Mouse (Mus musculus) neural tube, embryonic 14.5 days (tissue): ENCODE measurements around the gene Sync. TPM values are rescaled to one million over a fixed set of nuclear protein-coding genes. Genes with fewer than 3 reads are reported as not detected.

Source experiments
- ATAC-seq: fragments of 200-750 bp; cut with Nextera tagmentation; 2 replicates; pipeline ENCODE4 v1.8.0; 2017; ENCODE audit warnings: low read depth, mild to moderate bottlenecking, moderate TSS enrichment, moderate library complexity
- H3K27ac ChIP-seq: fragments of 300-500 bp; sonication (generic); 2 replicates; pipeline ENCODE4 v1.5.1; 2014; ENCODE audit warnings: low read depth, mild to moderate bottlenecking, control low read depth, low read length, moderate library complexity, mixed read lengths
- H3K27me3 ChIP-seq: fragments of 300-500 bp; sonication (generic); 2 replicates; pipeline ENCODE4 v1.6.1; 2014; ENCODE audit warnings: low read length; ENCODE audit not compliant: control insufficient read depth, insufficient read depth
- H3K36me3 ChIP-seq: fragments of 300-500 bp; sonication (generic); 2 replicates; pipeline ENCODE4 v1.6.1; 2014; ENCODE audit warnings: low read length, mixed read lengths; ENCODE audit not compliant: control insufficient read depth, insufficient read depth
- H3K4me1 ChIP-seq: fragments of 300-500 bp; sonication (generic); 2 replicates; pipeline ENCODE4 v1.6.1; 2014; ENCODE audit warnings: low read length; ENCODE audit not compliant: control insufficient read depth, insufficient read depth
- H3K4me2 ChIP-seq: fragments of 300-500 bp; sonication (generic); 2 replicates; pipeline ENCODE4 v1.6.1; 2014; ENCODE audit warnings: mild to moderate bottlenecking, low read depth, low read length, control low read depth
- H3K4me3 ChIP-seq: fragments of 300-500 bp; sonication (generic); 2 replicates; pipeline ENCODE4 v1.5.1; 2014; ENCODE audit warnings: low read depth, low read length, control low read depth, mixed read lengths
- H3K9ac ChIP-seq: fragments of 300-500 bp; sonication (generic); replicated peaks from 2 replicates; pipeline ENCODE4 v1.6.1; 2014; ENCODE audit warnings: low read depth, mild to moderate bottlenecking, control low read depth, low read length, mixed read lengths
- H3K9me3 ChIP-seq: fragments of 300-500 bp; sonication (generic); 2 replicates; pipeline ENCODE4 v1.6.1; 2016; ENCODE audit warnings: low read length; ENCODE audit not compliant: control insufficient read depth
- WGBS: fragments of 180-500 bp; shearing (Covaris S2); extraction: QIAGEN DNeasy Blood & Tissue Kit; methylation state at CpG from one replicate; pipeline ENCODE4 v1.1.7; 2014; 5-methylcytosine and 5-hydroxymethylcytosine counted together
- polyA plus RNA-seq: library from polyadenylated mRNA; unstranded; fragments of >200 nt; fragmentation: Nextera tagmentation; extraction: Ambion mirVana; gene quantifications from 2 replicates; pipeline ENCODE4 v1.2.1, GENCODE M21; 2014

Sync gene
- 1.6 and 3.5 TPM in 2 replicates for polyA plus RNA-seq

- Histone ChIP-seq H3K27me3 (0 out of 2 replicates have a peak, but pooled peaks cover 2% of the 10 kb centered on the region), H3K4me1 (peaks cover 12% of the 10 kb centered on the region), H3K4me3 (peak within 1 kb of the TSS; percentile 48), H3K4me2 (peak within 1 kb of the TSS; percentile 84), H3K9ac (peak within 1 kb of the TSS; percentile 63), H3K9me3 (no peaks in the 10 kb centered on the region), H3K36me3 (no peaks in the 10 kb centered on the region), H3K27ac (no peak within 1 kb of the TSS)
- ATAC-seq, result peak; percentile 41; the same call in 1 of the 2 replicates
- WGBS, result under 1% methylated on average over 30 of the region's 53 CpGs
Observed at GRCm38 (mm10) chr4:129287472-129287981, at the start of gene Sync. TSS of gene Sync (plus strand) at chr4:129287617.

DNA sequence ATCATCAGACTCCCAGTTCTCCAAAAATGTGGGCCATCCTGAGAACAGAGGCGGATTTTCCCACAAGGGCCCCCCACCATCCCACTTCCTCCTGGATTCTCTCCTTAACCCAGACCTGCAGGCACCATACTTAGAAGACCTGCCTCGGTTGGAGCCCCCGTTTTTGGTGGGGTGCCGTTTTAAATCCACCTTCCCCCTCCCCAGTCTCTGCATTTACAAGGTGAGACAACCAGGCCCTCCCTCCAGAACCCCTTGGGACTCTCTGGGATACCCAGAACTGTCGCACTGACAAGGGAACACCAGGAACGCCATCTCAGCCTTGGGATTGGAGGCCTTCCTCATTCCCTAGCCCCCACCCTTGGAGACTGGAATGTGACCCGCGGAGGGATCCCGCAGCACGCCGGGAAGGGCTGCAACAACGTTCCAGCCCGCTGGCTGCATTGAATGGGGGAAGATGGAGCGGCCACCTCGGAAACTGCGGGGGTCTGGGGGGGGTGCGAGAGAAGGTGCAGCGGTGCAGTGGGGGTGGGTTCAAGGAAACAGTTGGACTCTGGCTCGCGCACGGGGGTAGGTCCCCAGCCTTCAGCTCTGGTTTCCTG is 49.5 kb upstream of the Sync start:
- Histone ChIP-seq H3K9me3 (no peaks in the 10 kb centered on the region), H3K9ac (peak overlapping the region; percentile 76), H3K27me3 (no peaks in the 10 kb centered on the region), H3K4me3 (peak overlapping the region; percentile 74), H3K36me3 (no peaks in the 10 kb centered on the region), H3K4me1 (peaks cover 10% of the 10 kb centered on the region), H3K27ac (0 out of 2 replicates have a peak overlapping the region, but pooled peaks have one; percentile 16), H3K4me2 (peak overlapping the region; percentile 83)
- peak; percentile 12; the same call in 1 of the 2 replicates for ATAC-seq
- 7% methylated on average over 21 of the region's 21 CpGs for WGBS

GRCm38 (mm10) chr4:129238579-129239016 is 48.8 kb upstream of the Sync start:
- no peaks in the 10 kb centered on the region for H3K27me3 ChIP-seq
- peaks cover 10% of the 10 kb centered on the region for H3K4me1 ChIP-seq
- peak overlapping the region; percentile 74 for H3K4me3 ChIP-seq
- 0% methylated on average over 21 of the region's 23 CpGs for WGBS
- no peaks in the 10 kb centered on the region for H3K9me3 ChIP-seq
- ATAC-seq, result peak; percentile 75
- peak overlapping the region; percentile 76 for H3K9ac ChIP-seq
- no peaks in the 10 kb centered on the region for H3K36me3 ChIP-seq
- peak overlapping the region; percentile 83 for H3K4me2 ChIP-seq
- H3K27ac ChIP-seq, result peak overlapping the region; percentile 60

- no peaks in the 10 kb centered on the region for H3K9me3 ChIP-seq
- H3K36me3 ChIP-seq, result no peaks in the 10 kb centered on the region
- H3K27ac ChIP-seq, result peak overlapping the region; percentile 60
- peaks cover 10% of the 10 kb centered on the region for H3K4me1 ChIP-seq
- 2% methylated on average over 27 of the region's 29 CpGs for WGBS
- peak overlapping the region; percentile 76 for H3K9ac ChIP-seq
- peak overlapping the region; percentile 83 for H3K4me2 ChIP-seq
- H3K27me3 ChIP-seq, result no peaks in the 10 kb centered on the region
- H3K4me3 ChIP-seq, result peak overlapping the region; percentile 74
- peak; percentile 88 for ATAC-seq
Observed at GRCm38 (mm10) chr4:129239075-129239474, 48.3 kb upstream of the Sync start.

- H3K9me3 ChIP-seq, result no peaks in the 10 kb centered on the region
- WGBS, result 17% methylated on average over 7 of the region's 7 CpGs
- H3K27me3 ChIP-seq, result no peaks in the 10 kb centered on the region
- no peak overlapping the region for H3K9ac ChIP-seq
- no peaks in the 10 kb centered on the region for H3K36me3 ChIP-seq
- no peak for ATAC-seq
- H3K27ac ChIP-seq, result no peak overlapping the region
- H3K4me1 ChIP-seq, result peaks cover 10% of the 10 kb centered on the region
- H3K4me3 ChIP-seq, result no peak overlapping the region
- H3K4me2 ChIP-seq, result no peak overlapping the region
Observed at GRCm38 (mm10) chr4:129241898-129242297, 45.5 kb upstream of the Sync start.

- WGBS, result 31% methylated on average over 4 of the region's 4 CpGs
- Histone ChIP-seq H3K27ac (0 out of 2 replicates have a peak overlapping the region, but pooled peaks have one; percentile 8), H3K4me2 (no peak overlapping the region), H3K4me3 (no peak overlapping the region), H3K36me3 (no peaks in the 10 kb centered on the region), H3K9me3 (no peaks in the 10 kb centered on the region), H3K27me3 (peaks cover 2% of the 10 kb centered on the region; the same call in 1 of the 2 replicates), H3K4me1 (peaks cover 10% of the 10 kb centered on the region), H3K9ac (no peak overlapping the region)
- ATAC-seq, result no peak
Observed at GRCm38 (mm10) chr4:129242327-129242726, 45.1 kb upstream of the Sync start.

- H3K27ac ChIP-seq, result no peak overlapping the region
- H3K4me3 ChIP-seq, result no peak overlapping the region
- WGBS, result 27% methylated on average over 4 of the region's 4 CpGs
- H3K9ac ChIP-seq, result no peak overlapping the region
- H3K4me1 ChIP-seq, result peaks cover 10% of the 10 kb centered on the region
- H3K36me3 ChIP-seq, result no peaks in the 10 kb centered on the region
- H3K4me2 ChIP-seq, result no peak overlapping the region
- H3K27me3 ChIP-seq, result peaks cover 3% of the 10 kb centered on the region; the same call in 1 of the 2 replicates
- ATAC-seq, result no peak
- no peaks in the 10 kb centered on the region for H3K9me3 ChIP-seq
Observed at GRCm38 (mm10) chr4:129242761-129243160, 44.7 kb upstream of the Sync start.

- Histone ChIP-seq H3K4me3 (no peak overlapping the region), H3K9me3 (no peaks in the 10 kb centered on the region), H3K27ac (no peak overlapping the region), H3K36me3 (no peaks in the 10 kb centered on the region), H3K4me2 (no peak overlapping the region), H3K27me3 (peaks cover 5% of the 10 kb centered on the region), H3K9ac (no peak overlapping the region), H3K4me1 (0 out of 2 replicates have a peak, but pooled peaks cover 6% of the 10 kb centered on the region)
- WGBS, result 80% methylated on average over 4 of the region's 4 CpGs
- ATAC-seq, result no peak
Observed at GRCm38 (mm10) chr4:129244802-129245201, 42.6 kb upstream of the Sync start.
